Mouse (Mus musculus): ENCODE measurements at regions not wholly inside any gene's neighbourhood (a gene's known extent, or its start where the extent isn't known, plus 50 kb on each side); places are given as distances from the start of the nearest gene placed in this dataset.

DNA sequence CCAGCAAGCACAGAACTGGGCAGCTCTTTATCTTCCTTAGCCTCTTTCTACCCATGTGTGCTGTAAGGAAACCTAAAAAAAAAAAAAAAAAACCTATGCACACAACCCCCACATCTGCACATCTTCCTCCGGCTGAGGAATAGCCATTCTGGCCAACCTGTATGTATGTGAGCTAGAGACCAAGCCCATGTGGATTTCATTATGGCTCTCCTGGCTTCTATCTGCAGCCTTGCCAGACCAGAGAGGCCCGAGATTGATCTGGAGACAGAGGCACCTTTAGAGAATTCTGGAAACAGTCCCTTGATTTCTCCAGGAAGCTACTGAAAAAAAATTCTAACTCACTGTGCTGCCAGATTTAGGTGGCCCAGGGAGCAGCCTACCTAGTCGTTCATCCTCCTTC lies 281.5 kb upstream of the Mki67 start:
- DNase-seq: no peak

DNA sequence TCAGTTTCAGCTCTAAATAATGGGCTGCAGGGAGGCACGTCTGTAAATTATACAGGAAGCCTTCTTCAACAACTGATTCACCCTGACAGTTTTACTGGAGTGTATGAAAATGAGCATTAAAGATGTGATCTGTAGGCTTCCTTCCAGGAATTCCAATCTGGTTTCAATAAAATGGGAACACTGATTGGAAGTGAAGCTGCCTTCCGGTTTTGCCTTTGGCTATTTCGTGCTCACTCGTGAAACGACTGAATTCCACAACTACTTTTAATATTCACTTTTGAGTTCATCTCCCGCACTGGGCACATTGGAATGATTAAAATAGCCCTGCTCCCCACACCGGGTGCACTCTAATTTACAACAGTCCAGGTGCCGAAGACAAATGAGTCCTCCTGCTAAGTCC lies 286.2 kb upstream of the Mki67 start:
- DNase-seq: no peak

DNA sequence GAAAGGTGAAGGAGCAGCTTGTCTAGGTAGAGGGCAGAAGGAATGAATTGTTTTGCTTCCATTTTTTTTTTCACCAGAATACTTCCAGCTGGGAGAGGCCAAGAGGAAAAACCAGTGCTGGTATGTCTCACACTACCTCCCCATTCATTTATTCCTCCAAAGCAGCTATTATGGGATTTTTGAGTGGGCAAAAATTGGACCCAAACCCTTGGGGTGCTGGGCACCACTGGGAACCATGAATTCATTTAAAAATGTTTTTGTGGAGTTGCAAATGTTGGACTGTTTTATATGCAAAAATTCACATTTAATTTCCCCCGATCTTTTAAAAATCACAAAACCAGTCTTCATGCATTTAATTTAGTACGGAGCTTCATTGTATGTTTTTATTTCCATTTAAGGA lies 287.1 kb upstream of the Mki67 start:
- no peak for DNase-seq

DNA sequence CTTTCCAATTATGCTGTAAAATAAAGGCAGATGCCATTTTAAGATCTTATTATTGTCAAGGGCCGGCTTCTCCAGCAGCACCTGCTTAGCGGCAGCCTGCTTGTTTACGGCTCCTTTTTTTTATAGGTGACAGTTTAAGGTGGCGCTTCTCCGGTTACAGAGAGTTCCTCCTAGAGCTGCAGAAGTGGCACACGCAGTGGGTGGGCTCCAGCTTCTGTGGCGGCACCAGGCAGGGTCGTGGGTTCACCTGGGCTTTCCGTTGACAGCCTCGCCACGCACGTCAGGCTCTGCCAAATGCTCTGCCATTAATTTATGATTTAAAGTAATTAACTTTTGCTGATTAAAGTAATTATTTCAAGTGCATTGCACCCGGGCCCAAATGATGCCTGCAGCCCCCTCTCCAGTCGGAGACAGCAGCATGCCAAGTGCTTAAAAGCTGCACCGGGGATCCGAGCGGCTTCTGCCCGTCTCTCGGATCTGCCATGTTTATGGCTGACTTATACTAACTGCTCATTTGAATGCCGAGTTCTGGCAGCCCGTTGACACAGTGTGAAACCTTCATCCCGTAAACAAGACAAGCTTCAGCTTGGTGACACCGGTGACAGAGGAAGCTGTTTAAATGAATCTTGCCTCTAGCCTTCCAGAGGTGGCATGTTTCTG lies 291.8 kb upstream of the Mki67 start:
- DNase-seq: no peak

DNA sequence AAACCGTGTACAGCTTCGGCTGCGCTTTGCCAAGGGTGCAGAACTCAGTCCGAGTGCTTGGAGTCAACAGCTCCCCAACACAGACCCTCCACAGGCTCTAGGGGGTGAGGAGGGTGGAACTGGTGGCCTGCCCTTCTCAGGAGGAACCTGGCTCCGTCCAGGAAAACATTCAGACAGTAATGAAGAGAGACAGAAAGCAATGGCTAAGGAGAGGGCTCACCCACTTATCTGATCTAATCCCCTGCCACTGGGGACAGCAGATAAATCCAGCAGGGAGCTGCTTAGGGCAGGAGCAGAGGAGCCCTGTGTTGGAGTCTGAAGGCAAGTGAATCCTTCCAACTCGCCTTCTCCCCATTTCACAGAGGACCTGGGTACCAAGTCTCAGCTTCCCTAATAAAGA lies 292.3 kb upstream of the Mki67 start:
- DNase-seq: no peak

DNA sequence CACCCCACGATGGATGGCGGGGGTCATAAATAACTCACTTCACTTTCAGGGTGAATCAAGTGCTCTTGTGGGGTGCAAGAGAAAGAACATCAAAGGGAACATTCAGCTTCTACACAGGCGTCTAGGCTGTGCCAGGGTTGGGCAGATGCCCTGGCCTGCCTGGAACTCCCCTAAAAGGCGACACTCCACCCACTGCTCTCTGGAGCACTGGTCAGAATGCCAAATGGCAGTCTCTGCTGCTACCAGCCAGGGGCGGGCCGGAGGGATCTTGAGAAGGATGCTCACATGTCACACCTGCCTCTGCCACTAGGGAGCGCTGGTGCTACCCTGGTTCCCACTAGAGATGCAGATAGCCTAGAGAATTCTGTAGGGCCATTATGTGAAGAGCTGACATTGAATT lies 293.9 kb upstream of the Mki67 start:
- peak; percentile 42 for DNase-seq

DNA sequence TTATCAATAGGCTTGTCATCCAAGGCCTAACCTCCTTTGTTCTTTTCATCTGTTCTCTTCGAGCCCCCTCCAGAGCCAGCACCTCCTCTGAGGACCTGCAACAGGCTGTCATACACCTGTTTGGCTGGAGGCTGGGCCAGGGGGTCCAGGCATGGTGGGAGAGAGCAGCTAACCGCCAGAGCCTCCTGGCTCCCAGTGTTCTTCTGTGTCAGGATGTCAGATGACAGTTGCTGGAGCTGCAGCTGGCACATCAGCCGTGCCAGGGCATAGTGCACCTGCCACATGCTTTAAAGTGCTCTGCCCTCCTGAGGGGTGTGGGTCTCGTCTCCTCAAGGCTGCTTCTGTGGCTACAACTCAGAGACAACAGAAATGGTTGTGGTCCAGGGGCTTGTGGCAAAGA lies 298.5 kb upstream of the Mki67 start:
- DNase-seq: no peak

DNA sequence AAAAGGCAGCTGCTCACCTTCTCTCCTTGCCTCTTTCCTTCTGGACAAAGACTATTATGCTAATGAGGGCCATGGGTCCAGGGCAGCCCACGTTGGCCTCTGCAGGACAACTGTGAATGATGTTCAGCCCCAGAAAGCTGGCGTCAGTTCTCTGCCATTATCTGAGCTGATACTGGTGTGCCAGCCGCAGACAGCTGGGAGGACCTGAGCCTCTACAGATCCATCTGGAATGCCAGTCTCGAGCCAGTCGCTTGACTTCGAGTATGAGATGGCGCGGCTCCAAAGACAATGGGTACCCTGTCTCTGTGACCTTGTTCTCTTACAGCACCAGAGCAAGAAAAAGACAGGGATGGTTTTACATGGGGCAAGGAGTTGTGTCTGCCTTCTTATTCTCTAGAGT lies 300.8 kb upstream of the Mki67 start:
- no peak for DNase-seq

DNA sequence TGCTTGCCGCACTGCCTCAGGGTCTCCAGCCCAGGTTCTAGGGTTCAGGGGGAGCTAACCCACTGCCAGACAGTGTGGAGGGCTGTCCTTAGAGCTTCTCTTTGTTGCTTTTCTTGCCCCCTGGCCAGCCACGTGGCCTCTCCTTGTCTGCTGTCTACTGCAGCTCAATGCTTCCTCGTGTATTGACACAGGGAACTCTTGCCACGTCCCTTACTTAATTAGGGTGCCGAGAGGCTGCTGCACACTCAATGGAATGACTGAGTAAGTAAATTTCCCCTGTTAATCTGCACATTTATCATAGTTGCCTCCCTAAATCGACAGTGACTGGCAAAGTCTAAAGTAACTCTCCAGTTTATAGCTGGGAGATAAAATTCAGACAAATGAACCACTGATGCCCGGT lies 304.4 kb upstream of the Mki67 start:
- DNase-seq: no peak

DNA sequence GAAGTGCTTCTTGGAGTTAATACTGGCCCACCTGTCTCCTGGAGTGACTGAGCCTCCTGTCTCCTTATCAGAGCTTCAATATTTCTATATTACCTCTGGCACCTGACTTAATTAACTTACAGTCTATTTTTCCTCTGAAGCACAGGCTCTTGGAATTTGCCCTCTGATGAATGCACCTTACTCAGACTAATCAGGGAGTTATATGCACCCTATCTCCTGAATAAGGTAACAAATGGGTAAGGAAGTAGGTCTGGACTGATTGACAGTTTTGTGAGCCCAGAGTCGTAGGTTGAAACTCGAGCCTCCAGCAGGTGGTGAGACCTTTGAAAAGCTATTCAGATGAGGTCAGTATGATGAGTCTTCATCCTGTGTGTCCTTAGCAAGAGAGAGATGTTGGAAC lies 304.9 kb upstream of the Mki67 start:
- no peak for DNase-seq

DNA sequence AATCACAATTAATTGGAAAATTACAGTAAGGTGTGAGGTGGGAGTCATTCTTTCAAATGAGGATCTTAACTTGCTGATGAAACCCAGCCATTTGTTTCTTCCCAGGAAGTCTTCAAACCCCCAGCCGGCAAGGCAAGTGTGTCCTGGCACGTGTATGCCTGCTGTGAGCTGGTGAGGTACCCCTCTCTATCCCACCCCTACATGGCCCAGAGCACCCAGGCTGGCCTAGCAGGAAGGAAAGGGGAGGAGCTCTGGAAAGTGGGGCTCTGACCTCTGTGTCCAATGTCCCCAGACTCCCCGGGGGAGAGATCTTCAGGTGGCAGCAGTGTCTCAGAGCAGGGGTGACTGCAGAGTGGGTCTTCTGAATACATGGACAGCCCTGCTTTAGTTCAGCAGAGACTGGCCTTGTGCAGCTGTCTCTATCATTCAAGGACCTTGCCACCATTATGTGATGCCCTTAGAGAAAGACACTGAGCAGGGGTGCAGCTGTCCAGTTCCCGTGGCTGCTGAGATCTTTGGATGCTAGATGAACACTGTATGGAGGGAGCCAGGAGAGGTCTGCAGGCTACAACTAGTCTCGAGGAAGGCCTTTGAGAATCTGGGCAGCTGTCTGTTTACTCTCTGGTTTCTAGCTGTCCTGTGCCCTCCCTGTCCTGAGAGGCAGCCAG lies 306.8 kb upstream of the Mki67 start:
- DNase-seq: no peak

DNA sequence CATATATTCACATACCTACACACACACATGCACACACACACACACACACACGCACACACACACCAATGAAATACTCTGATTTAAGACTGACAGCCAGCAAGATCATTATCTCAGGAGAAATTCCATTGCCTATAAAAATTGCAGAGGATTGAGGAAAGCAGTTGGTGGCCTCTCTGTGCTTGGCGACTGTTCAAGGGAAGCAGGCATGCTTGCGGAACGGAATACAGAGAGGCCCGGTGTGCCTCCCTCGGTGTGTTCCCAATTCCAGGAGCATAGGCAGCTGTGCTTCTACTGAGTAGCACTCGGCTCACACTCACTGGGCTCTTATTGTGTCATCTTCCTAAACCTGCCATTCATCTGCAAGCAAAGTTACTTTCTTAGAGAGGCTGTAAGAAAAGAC lies 310.3 kb upstream of the Mki67 start:
- DNase-seq: no peak

DNA sequence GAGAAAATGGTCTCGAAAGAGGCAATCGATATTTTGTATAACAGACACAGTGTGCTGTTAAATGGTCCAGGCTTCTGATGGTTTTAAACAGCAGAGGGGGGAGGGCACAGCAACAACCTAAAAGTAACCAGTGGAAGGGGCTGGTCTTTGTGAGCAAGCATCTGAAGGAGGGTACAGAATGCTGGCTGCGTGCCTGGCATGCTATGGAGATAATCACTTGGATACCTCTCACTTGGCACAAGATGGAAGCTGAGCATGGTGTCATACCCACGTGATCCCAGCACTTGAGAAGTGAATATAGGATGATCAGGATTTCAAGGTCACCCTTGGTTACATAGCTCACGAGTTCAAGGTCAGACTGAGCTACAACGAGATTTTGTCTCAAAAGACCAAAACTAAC lies 315.9 kb upstream of the Mki67 start:
- DNase-seq: no peak

DNA sequence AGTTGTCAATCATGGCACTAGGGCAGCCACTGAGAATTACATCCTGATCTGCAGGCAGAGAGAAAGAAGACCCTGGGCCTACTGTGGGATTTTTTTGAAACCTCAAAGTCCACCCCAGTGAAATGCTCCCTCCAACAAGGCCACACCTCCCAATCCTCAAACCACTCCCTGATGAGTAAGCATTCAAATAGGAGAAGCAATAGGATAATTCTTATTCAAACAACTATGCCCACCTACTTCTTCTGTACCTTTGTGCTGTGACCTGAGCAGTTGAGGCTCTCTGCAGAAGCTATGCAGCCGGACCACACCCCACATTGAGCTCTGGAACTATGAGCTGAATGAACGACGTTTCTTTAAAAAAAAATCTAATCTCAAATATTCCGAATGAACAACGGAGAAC lies 317.4 kb upstream of the Mki67 start:
- DNase-seq: no peak

DNA sequence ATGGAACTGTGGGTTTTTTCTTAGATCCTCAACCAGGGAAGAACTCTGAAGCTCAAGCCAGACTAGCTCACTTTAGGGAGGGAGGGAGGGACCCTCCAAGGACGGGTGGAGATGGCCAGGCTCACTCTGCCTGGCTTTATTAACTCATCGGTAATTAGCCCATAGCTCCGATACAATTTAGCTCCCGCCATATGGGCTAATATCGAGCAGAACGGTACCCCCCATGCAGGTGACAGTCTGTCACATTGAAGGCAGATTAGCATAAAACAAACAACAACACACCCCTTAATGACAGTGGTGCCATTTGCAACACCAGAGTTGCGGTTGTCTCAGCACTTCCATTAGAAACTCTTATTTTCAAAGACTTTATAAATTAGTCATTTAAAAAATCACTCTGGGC lies 319.6 kb upstream of the Mki67 start:
- DNase-seq: no peak

DNA sequence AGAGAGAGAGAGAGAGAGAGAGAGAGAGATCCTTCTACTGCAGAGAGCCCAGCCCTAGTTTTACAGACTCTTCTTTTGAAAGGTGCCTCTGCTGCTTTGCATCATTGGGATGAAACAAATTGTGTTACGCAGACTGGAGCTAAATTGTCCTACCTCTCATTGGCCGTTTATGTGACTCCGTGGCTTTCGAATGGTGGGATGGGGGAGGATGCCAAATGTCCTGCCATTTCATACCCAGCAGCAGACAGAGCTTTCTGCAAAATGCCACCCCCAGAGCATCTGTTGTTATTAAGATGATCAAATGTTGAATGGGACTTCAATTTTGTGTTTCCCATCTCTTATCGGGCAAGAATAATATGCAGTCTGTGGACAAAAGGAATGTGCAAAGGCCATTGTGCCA lies 321.9 kb upstream of the Mki67 start:
- no peak for DNase-seq

DNA sequence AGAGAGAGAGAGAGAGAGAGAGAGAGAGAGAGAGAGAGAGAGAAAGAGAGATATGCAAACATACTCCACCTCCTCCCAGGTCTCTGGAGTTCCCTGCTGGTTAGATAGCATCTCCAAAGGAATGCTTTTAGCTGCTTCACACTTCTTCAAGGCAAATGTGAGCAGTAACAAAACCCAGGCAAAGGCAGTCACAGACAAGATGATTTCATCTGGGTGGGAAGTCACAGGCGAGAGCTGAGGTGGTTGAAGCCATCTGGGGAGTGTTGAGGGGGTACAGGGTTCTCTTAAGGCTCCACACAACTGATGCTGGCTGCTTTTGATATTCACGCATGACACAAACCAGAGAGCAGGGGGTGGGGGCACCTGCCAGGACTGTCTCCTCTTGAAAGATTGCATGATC lies 322.7 kb upstream of the Mki67 start:
- DNase-seq: no peak

DNA sequence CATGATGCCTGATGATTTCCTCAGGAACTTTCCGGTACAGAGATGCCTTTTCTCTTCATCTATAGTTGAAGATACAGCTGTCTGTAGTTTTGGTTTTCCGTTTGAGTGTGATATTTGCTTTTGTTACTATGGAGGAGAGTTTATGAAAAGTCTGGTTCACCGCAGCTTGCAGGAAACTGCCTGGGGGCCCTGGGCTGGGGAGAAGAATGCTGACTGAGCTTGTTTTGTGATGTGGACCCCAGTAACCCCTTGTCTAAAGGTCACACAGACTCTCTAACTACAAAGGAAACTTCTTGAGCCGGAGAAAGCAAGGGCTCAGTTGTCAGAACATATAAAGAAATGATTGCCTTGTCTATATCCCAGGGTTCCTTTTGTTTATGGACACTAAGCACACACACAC lies 325.8 kb upstream of the Mki67 start:
- DNase-seq: no peak

DNA sequence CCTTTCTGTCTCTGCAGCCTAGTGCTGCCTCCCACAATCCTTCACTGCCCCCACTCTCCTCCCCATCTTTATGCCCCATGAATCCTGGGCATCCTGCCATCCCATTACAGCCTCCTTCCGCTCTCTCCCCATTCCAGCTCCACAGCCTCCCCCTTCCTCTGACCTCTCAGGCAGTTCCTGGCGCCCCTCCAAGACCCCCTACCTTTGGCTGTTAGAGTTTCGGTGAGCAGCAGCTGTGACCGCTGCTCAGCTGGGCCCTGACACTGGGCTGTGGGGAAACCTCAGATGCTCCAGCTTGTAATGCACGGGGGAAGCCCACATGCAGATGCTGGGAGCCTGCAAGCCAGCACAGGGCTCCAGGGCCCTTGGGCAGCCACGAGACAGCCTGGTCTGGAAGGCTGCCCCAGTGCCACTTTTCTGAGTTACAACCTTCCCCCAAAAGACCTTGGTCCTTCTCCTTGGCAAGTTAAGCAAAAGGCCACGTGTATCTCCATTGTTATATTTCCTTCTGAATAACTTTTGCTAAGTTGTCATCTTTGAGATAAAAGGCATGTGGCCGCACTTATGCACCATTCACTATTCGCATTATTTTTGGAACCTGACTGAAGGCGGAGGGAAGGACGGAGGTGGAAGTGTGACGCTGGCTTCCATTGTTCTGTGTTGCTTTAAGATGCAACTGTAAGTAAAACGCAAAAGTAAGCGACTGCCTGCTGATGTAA lies 330.6 kb upstream of the Mki67 start:
- peak; percentile 74 for DNase-seq

DNA sequence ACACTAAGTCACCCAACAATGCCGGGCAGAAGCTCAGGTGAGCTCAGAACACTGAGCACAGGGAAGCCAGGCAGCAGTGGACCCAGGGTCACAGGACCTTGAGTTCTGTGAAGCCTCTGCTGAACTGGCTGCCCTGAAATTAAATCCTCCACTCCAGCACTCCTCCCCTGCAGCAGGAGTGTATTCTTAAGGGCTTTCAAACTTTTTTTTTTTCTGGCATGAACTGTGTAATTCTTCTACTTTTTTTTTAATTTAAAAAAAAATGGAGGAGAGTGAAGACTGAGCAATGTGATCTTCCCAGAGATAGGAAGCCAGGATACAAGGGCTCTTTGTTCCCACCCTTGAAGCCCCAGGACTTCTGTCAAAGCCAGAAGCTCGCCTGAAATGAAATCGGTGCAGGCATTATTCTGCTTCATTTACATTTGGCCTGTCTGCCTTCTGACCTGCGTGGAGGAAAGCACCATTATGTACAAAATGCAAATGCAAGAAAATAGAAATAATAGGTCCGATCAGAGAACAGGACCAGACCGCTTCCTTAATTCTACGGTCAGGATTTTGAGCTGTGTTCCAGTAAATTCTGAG lies 331.3 kb upstream of the Mki67 start:
- no peak for DNase-seq

DNA sequence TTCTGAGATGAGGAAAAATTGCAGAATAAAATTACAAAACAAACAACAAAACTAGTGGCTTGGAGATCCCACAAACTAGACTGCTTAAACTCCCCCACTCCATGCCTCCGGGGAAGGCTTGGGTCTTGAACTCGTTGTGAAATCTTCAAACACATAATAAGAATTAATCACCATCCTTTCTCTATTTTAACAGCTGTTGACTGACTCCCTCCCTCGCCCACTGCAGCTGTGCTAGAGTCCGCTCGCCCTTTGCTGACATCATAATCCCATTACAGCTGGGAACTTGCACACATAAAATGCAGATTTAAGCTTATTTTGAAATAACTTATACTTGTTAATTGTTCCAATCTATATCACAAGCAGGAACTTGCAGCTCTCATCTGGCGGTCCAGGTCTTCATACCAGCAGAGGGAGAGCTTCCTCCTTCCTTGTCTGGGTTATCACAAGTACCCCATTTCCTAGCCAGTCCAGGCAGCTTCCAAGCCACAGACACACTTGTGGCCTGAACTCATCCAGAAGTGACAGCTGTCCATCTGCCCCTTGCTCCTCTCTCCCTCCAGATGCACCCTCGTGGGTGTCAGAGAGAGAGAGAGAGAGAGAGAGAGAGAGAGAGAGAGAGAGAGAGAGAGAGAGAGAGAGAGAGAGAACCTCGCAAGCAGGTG lies 332.9 kb upstream of the Mki67 start:
- no peak for DNase-seq

DNA sequence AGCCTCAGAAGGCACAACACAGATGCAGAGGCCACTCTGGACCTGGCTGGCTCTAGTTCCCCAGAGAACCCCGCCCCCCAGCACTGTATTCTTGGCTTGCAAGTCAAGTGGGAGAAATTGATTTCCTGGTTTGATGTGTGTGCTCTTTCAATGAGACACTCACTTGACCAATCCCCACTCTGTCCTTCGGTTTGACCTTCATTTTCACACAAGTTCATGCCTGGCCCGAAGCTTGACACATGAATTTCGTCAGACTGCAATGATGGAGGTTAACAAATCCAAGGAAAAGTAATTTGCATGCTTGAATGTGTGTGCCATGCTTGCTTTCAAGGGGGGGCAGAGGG lies 333.4 kb upstream of the Mki67 start:
- DNase-seq: peak; percentile 56

DNA sequence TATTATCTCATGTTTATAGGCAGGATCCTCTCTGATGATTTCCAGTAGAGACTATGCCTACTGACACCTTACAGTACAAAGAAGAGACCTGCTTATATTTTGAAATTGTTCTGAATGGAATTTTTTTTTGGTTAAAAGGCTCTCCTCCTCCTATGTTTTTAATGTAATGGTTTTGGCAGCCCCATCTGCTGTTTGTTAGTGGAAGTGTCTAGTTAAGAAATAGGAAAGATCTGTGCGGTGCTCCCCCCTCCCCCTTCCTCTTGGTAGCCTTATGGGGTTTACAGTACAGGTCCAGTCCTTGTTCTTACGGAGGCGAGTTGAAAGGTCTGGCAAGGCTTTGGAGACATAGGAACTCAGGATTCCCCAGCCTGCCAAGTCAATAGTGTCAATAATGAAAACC lies 334.0 kb upstream of the Mki67 start:
- DNase-seq: no peak

Data from adrenal gland, adult 8-10 months (tissue).